Mouse (Mus musculus) induced T-regulatory cell, adult 2 months (primary cell): Measurements from ENCODE around the gene Chsy1.

Source experiments
- DNase-seq: peaks from one replicate; pipeline ENCODE4 v3.0.0-alpha.2; 2012; ENCODE audit warnings: low read depth

Chsy1 gene

DNA sequence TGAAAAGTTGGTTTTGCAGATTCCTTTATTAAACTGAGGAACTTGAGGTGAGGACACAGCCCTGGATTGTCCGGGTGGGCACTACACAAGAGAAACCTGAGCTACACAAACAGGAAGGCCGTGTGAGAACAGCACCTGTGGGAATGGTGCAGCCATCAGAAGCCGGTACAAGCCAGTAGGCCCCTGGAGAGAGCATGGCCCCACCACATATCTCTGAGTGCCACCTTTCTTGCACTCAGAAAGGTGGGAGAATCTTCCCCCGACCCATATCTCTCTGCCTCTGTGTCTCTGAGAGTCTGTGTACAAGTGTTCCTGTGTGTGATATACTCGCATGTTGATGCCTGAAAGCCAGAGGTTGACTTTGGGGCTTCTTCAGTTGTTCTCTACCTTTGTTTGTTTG is 29.6 kb downstream of the Chsy1 start:
- no peak for DNase-seq

DNA sequence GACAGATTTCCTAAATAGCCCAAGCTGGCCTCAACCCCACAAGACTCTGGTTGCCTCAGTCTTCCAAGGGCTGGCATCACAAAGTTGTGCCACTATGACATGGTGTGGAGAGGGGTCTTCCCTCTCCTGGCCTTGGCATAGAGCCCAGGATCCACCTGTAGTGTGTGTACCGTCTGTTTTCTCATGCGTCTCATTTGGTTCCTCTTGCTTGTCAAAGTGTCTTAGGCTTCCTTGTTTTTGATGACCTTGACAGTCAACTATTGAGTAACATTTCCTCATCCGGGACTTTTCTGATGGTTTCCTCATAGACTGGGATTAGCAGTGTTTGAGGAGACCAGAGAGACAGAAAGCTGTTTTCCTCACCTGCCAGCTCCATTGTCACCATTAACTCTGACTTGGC is 30.8 kb downstream of the Chsy1 start:
- DNase-seq: no peak

DNA sequence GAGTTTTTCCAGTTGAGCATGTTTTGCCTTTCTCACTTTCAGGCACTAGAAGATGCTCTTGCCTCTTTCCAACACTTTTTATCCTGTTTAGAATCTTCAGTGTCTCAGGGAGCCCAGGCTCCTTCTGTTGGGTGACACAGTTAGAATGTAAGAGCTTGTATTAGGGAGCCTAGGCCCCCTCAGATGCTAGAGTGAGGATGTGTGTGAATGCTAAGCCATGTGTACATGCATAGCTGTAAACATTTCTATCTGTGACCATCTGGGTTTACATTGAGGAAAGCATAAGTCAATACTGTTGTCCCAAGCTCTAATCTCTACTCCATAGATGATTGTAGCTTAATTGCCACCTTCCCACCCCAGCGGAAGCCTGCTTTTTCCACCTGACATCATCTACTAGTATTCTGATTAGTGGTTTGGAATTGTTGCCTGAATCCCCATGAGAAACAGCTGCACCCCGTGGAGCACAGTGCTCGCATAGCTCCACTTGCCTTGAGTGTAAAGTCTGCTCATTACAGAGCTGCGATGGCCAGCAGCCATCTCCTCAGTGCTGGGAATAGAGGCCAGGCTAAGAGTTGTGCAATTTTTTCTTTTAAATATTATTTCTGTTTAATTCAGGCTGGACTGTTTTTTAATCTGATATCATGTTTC is 31.7 kb downstream of the Chsy1 start:
- no peak for DNase-seq

DNA sequence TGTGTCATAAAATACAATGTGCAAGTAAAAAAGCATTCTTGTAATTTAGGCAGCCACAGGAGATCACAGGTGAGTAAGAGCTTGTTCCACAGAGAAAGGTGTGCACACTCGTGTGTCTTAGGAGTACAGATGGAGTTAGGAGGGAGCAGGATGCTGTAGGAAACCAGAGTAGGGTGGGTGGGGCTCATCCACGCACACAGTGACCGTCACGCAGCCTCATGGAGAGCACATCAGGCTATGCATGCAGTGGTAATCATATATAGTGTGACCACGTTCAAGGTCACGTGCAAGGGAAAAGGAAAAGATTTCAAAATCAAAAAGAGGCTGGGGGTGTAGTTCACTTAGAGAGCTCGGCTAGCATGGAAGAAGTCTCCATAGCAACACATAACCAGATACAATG is 33.2 kb downstream of the Chsy1 start:
- DNase-seq: no peak

DNA sequence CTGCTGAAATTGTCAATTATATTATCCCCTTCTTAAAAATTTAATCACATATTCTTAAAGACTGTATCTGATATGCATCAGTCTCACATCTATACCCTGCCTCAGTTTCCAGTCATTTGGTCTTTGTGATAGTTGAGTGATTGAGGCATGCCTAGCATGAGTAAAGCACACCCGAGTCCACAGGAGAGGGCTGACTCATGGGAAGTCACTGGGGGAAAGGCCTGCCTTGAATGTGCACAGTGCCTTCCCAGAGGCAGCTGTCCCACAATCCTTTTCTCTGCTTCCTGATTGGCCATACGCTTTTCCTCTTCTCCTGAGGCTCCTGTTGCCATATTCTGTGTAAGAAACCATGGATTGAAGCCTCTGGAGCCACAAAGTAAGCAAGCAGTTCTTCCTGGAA is 35.2 kb downstream of the Chsy1 start:
- DNase-seq: no peak

DNA sequence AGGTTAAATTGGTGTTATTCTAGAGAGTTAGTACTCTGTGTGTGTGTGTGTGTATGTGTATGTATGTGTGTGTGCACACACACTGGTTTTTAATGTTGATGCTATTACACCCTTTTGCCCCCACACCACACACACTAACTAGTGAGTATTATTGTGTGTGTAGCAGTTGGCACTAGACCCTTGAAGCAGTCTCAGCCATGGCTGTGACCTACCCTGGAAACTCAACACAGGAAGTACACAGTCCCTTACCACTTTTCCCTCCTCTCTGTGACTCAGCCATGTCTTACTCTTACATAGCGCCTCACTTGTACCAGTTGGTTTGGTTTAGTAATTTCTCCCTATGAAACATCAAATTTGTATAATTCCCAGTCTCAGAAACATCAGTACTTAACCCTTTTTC is 37.8 kb downstream of the Chsy1 start:
- peak; percentile 30 for DNase-seq

DNA sequence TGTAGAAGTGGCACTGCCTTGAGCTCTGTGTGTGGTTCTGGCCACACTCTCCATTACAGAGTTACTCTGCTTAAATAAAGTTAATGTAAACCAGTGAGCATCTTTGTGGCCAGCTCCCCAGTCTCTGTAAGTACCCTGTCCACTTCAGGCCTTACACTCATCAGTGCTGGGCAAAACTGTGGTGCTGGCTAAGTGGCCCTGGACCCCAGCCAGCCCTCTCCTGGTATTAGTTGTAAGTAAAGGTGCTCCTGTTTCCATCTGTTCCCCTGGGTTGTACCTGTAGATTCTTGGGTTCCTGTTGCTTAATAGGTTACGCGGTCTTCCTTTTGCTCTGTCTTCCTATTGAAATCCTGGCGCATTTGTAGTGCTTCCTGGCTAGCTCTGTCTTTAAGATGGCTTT is 38.5 kb downstream of the Chsy1 start:
- DNase-seq: no peak

DNA sequence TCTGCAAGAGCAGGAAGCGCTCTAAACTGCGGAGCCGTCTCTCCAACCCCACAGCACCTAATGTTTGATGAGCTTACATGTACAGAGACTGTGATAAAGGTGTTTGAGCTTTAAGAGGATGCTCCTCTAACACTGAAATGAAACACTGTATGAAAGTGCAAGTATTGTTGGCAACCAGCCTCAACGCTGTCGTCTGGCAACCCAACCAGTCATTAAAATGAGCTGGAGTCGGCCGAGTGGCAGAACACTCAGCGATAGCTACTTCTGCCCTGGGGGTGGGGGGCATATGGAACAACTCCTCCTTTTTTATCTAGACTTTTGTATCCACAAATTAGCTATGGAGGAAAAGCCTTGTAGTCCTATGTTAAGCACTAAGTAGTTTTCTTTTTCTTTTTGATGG is 40.2 kb downstream of the Chsy1 start:
- no peak for DNase-seq

DNA sequence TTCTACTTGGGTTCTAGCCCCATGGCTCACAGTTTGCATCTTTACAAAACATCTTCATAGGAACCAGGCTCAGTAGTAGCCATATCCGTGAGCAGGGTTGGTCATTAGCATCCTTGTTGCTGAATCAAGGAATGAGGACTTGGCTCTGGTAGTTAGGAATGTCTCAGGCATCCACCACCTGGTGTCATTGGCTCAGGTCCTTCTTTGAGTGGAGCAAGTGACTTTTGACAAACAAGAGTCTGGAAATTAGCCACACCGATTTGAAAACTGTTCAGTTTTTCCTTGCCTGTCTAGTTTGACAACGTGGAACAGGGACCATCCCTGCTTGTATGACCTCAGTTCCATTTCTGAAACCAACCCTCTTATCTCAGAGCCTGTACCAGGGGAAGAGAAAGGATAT is 41.1 kb downstream of the Chsy1 start:
- DNase-seq: no peak

DNA sequence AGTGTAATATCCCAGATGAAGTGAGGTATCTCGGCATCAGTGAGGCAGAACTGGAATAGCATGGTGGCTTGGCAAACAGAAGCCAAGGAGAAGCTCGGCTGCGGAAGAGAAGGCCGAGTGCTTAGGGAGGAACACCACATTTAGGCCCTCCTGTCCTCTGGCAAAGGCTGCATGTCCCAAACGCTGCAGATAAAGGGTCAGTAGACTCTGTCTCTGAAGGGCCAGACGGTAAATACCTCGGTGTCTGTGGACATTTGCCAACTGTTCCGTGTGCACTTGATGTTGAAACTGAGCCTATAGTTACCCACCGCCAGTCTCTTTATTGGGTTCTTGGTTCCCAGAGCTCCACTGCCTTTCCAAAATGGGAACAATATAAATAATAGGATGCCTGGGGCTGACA is 48.1 kb downstream of the Chsy1 start:
- DNase-seq: no peak

DNA sequence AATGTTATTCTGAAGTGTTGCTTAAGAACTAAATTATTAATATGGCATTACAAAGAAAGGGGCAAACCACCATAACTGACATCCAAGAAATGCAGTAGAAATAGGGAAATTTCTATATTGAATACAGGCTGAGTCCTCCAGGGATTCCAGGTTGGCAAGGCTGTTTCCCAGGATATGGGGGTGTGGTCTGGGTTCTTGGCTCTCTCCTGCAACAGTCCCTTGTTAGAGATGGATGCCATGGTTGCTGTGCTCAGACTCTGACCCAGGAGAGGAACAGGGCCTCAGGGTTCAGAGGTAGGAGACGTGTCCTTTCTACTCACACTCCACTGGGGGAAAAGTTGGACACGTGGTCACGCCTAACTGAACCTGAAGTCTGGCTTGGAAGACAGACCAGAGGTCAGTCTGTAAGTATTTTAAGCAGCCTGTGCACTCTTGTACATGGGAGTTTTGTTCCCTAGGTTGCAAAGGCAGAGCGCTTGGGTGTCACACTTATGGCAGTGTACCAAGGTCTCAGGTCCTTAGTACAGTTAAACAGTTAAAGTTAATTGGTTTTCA is 48.6 kb downstream of the Chsy1 start:
- no peak for DNase-seq

DNA sequence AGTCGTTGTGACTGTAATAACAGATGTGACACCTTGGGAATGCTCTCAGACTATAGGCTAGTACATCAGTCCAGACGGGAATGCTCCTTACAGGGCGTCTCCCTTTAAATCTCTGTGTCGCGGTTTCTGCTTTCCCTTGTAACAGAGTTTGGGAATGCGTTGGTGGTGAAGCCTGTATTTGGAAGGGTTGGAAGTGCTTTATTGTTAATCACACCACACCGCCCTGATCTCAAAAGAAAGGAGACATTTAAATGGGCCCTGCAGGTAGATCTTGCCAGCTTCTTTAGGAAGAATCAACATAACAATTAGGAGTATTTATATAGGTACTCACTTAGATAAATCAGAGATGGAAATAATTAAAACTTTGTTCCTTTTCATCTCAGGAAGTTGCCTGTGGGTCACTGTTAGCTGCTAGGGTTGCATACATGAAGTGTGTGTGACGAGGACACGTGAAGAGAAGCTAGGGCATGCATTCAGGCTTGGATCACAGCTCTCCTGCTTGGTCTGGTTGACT is 49.4 kb downstream of the Chsy1 start:
- DNase-seq: no peak

DNA sequence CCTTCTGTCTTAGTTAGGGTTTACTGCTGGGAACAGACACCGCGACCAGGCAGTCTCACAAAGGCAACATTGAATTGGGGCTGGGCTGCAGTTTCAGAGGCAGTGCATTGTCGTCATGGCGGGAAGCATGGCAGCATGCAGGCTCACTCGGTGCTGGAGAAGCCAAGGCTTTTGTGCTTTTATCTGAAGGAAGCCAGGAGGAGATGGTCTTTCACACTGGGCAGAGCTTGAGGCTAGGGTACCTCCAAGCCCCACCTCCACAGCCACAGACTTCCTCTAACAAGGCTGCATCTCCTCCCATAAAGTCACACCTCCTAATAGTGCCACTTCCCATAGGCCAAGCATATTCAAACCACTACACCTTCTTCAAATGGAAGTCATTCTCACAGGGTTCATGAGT is 50.6 kb downstream of the Chsy1 start:
- no peak for DNase-seq

DNA sequence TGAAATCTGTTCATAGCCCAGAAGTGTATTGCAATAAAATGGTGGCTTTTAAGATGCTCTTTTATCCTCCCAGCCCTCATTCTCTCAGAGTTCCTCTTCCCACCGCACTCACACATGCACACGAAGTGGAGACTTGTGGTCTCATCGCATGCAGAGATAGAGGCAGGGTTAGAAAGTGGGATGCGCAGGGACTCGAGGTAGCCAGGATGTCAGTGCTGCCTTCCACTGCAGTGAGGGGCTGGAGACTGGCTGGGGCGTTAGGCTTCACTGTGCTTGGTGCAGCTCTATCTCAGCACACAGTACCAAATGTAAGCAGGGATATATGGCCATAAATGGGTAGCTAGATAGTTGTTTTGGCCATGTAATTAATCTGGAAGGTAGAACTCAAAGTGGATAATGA is 52.5 kb downstream of the Chsy1 start:
- no peak for DNase-seq

DNA sequence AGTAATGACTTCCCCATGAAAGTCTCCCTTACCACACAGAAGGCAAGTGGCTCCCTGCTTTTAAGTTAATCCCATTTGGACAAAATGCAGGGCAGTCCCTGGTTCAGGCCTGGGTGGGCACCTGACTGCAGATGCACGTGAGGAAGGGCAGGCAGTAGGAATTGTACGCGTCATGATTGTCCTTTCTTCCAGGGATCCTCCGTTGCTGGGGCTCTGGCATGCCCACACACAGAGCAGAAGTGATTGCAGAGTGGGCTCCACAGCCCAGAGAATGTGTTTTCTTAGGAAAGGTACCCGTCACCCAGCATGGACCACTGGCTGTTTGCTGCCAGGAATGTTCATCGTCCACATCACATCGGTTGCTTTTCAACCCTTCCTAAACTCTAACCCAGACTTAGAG is 53.2 kb downstream of the Chsy1 start:
- no peak for DNase-seq

DNA sequence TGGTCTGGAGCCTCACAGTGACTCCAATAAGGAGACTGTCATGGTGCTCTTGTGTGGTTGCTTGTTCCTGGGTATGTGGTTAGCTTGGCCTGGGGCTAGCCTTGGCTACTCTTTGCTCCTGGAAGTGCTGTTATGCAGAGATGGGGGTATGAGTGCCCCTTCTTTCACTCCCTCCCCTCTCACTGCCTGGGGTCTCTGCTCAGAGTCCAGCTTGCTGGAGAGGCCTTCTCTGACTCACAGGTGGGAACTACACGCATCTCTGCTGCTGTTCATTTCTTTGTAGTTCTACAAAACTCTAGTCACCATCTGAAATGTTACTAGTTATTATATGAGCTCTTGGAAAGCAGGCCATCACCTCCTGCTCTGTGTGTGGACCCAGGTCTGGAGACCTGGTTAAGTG is 53.7 kb downstream of the Chsy1 start:
- no peak for DNase-seq

DNA sequence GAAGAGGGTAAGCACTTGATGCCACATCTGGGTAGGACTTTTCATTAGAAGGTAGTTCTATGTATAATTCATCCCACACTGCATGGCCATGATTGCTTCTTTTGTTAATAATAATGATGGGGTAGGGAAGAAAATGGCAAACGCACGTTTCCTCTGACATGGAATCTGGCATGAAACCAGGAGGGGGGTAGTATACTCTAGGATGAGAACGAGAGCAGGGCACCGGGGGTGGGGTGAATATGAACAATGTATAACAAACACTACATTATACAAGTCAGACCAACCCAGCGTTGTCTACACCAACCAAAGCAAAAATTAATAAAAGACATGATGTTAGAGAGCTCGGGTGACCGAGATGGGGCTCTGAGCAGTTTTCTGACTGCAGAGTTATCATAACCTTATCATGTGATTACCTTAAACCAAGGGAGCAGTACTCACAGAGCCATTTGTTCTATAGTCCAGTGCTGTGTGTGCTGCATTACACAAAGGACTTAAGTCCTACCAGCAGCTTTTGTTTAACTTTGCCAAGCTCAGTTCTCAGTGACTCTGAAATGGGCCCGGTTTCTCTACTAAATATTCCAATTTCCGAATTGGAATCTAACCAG is 55.2 kb downstream of the Chsy1 start:
- DNase-seq: no peak

DNA sequence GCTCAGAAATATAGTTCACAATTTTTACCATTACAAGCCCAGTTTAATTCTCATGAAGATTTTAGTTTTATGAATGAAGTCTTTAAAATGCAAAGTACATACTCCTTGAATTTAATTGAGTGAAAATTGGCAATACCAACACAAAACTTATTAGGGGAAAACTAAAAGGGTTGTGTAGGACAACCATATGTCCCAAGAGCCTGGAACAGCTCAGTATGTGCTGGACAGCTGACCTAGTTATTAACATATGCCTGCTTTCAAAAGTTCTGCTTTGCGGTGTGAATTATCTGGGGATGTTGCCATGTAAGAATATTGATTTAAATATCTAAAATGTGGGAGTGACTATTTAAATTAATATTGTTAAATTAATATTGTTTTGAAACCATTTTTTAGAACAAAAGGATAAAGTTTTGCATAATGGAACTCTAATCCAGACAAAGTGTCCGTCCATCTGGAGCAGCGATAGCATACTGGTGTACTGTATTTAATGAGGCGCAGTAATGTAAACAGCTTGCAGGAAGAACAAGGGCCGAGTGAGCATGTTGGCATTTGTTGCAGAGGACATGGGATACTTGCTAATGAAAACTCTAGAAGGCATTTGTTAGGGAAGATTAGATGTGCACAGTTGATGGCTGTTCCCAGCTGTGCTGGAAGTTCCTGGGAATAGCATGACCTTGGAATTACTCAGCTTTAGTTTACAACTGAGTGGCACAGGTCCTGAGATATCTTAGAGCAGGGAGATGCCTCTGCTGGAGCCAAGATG is 55.9 kb downstream of the Chsy1 start:
- no peak for DNase-seq

DNA sequence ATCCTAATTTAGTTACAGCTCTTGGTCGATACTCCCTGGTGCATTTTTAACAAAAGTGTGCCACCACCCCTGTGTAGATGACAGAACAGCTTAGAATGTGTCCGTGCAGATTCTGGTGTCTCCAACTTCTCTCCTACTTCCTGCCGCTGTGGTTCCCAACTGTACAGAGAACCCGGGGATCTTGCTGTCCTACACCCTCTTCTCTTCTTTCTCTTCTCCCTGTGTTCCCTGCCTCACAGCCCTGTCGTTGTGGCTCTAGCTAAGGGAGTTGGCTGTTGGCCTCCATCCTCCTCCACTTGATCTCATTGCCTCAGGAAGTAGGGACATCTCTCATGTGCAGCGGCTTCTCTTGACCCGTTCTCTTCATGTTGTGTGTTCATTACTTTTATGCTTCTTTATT is 59.6 kb downstream of the Chsy1 start:
- no peak for DNase-seq

DNA sequence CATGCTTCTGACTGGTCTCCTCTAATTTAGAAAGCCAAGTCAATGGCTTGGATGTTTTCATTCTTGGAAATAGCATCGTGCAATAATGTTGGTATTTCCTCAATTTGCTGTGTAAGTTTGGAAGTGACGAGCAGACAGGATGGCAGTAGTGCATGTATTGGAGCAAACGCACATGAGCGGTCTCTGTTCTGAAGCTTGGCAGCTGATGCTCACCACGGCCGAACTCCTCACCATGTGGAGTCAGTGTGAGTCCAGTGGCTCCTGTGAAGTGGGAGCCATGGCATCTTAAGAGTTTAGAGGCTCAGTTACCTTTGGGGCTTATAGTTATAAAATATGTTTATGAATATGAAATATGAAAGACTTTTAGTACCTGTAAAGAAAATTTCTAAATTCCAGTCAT is 60.2 kb downstream of the Chsy1 start:
- DNase-seq: no peak

DNA sequence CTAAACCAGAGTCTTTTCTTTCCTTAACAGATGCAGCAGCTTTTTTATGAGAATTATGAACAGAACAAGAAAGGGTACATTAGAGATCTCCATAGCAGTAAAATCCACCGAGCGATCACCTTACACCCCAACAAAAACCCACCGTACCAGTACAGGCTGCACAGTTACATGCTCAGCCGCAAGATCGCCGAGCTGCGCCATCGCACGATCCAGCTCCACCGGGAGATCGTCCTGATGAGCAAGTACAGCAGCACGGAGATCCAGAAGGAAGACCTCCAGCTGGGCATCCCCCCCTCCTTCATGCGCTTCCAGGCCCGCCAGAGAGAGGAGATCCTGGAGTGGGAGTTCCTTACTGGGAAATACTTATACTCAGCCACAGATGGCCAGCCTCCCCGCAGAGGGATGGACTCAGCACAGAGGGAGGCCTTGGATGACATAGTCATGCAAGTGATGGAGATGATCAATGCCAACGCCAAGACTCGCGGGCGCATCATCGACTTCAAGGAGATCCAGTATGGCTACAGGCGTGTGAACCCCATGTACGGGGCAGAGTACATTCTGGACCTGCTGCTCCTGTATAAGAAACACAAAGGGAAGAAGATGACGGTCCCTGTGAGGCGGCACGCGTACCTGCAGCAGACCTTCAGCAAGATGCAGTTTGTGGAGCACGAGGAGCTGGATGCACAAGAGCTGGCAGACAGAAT is 61.6 kb downstream of the Chsy1 start:
- no peak for DNase-seq

DNA sequence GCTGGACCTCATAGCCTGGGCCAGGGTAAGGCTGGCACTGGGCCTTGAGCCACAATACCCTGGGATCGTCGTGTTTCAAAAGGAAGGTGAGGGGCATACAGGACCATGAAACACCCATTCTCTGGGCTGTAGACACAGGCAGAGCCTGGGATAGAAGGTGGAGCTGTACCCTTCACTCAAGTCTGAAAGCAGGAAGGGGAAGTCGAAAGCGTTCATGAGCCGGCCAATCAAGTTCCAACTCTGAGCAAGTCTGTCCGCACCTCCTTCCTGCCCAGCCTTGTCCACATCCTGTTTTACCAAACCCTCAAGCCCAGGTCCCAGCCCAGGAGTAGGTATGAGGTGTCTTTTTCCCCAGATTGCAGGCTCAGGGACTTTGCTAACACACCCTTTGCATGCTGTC is 66.4 kb downstream of the Chsy1 start:
- DNase-seq: peak; percentile 81

DNA sequence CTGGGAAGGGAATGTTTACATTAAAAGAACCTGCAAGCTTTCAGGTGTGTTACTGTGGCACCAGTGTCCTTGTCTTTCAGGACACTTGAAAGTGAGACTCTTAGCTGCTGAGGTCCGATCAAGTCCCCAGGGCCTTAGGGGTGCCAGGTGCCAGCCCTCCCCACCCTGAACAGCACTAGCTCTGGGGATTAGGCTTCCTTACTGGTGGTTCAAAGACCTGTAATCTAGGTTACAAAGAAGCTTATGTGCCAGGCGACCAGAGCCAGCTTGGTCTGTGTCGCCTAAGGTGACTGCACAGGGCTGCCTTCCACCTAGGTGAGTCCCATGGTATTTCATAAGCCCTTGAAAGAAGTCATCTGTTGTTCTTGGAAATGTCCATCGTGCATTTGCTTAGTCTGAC is 66.9 kb downstream of the Chsy1 start:
- no peak for DNase-seq
